Mouse (Mus musculus): ENCODE results near the gene Mpi. TPM values are rescaled to one million over a fixed set of nuclear protein-coding genes. Genes with fewer than 3 reads are reported as not detected.

Gene Mpi
- 10 to 100 TPM; 64.0 to 74.0 (median 66.0) TPM for total RNA-seq (2022)

DNA sequence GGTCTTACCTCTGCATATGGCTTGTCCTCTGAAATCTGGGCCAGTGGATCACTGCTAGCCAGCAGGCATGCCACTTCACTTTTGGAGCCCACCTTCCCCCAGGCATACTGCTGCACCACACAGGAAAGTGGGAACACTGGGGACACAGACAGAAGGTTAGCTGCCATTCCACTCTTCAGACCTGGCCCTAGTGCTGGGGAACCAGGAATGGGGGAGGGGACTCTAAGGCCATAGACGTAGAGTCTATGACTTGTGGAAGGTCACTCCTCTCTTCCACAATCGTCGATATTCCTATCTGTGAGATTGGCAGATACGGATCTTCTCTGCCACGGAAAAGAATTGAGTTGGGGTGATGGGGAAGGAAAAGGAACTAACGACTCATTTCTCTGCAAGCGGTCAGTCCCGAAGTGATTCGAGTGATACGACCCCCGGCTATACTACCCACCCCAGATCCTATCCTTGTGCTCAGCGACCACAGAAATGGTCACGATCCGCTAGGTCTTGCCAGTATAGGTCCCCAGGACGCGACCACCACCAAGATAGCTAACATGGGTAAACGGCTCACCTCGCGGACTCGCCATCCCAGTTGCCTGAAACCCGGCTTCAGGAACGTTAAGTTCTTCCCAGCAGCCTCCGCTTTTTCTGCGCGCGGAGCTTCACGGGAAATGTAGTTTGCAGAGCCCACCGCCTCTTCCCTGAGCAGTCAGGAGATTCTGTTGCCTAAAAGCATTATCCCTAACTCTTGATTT is at the start of gene Mpi:
Gene Mpi, minus strand, starts transcription at position 625 of the 749 bp plus-strand sequence.
- peak in 1 of 2 experiments; percentile 69 for DNase-seq (ENCODE audit: low spot score in 2 of 2)

DNA sequence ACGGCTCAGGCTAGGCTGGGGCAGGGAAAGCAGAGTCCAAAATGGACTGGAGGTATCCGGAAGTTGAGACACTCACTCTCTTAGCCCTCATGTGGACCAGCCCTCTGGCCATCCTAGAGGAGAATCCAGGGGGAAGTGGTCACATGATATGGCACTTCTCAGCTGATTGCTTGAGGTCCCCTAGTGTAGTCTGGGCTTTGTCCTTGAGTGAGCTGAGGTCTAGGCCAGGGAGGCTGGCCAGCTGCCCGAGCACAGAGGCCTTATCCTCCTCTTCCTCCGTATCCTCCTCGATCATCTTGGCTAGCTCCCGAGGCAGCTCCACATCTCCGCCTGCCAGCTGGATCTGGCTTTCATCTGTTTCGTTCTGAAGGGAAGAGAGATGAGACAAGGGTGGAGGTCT is 49.5 kb upstream of the Mpi start:
- DNase-seq (ENCODE audit: low spot score in 2 of 2), result no peak

DNA sequence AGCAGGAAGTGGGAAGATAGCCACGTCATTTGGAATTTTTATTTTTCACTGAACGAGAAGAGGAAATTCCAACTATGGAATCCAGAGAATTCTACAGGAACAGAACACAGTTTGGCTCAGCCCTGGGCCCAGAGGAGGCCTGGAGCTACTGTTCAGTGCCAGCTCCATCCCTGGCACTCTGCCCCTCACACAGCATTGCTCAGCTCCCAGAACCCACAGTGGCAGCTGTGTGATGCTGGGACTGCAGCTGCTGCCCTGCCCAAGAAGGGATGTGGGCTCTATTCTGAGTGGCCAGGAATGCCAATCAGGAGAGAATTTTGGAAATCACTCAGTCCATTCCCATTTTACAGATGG is 48.8 kb upstream of the Mpi start:
- peak in 1 of 2 experiments; percentile 75 for DNase-seq (ENCODE audit: low spot score in 2 of 2)

DNA sequence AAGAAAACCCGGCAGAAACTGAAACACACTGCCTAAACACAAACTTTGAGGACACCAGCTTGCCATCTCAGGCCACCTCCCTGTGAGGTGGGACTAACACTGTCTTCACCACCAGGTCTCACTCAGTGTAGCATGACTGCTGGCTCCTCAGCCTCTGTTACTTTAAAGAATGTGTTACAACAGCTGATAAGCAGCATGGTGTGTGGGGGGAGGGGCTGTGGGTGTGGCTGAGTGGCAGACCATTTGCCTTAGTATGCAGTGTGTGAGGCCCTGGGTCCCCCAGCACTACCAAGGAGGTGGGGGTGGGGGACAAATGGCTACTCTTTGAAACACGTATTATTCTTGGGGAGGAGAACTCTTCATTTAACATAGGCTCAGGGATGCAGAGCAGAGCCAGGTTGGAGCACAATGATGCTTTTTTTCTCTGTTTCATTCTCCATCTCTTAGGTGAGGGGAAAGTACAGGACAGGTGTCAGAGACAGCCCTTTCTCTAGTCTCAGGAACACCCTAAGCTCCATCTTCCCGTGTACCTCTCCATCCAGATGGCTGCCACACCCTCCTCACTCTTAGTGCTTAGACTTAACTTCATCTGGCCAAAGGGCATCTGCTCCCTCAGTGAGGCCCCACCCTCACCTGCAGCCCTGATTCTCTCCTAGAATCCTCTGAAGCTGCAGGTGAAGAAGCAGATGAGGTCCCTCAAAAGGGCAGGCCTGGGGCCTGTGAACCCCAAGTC is 48.2 kb upstream of the Mpi start:
- DNase-seq (ENCODE audit: low spot score in 2 of 2), result no peak

DNA sequence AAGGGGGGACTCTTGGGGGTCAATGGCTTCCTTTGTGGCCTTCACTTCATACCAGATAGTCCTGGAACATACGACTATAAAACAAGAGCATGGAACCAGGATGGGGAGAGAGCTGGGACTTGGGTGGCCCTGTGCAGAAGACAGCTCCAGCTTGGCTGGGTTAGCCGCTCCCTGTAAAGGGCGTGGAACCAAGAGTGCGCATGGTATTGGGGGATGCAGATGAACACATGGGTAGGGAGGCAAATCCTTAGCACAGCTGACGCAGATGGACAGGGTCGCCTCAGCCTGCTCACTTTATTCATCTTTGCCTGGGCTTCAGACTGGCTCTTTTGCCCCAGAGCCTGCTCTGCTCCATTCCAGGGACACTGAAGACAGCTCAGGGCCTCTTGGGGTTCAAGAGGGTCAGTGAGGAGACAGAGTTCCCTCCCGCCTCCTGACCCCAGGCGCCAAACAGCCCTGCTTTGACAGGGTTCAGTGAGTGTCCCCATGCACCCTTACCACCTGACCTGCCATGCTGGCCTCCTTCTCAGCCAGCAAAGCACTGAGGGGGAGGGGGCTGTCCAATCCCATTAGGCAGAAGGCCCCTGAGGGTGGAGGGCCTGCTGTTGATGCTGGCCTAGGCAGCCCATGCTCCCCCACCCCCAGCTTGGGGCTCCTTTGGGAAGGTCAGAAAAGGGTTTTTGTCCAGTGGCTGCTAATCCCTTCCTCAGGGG is 46.4 kb upstream of the Mpi start:
- no peak for DNase-seq (ENCODE audit: low spot score in 2 of 2)

DNA sequence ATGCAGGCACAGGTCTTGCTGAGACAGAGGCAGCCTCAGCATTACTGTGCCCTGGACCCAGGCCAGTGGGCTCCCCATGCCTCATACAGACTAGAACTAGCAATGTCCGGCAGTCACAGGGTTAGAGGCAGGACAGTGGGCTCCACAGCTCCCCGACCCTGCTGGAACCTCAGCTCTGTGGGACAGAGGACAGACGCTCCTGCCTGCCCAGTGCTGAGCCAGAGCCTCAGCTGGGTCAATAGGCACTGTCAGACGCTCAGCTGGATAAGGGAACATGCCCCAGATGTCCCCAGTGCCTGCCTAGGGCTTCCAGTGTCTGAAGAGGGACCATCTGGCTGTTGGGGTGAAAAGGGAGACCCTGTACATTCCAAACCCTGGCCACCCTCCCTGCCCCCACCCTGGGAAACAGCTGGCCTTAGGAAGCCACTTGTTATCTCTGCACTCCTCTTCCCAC is 45.4 kb upstream of the Mpi start:
- DNase-seq (ENCODE audit: low spot score in 2 of 2), result no peak

DNA sequence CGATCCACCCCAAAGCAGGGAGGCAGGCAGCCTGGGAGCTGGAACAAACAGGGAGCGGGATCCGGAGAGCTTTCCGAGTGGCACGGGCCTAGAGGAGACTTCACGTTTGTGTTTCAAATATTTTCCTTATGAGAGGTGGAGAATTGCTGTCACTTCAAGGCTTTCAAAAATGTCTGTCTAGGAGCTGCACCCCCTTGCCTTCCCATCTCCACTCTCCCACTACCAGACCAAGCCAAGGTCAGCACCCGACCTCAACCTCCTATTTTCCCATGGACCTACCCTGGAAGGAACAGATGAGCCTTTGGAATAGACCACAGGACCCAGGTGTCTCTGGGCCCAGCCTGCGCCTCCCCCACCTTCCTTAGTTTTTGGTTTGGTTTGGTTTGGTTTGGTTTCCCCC is 44.7 kb upstream of the Mpi start:
- no peak for DNase-seq (ENCODE audit: low spot score in 2 of 2)

DNA sequence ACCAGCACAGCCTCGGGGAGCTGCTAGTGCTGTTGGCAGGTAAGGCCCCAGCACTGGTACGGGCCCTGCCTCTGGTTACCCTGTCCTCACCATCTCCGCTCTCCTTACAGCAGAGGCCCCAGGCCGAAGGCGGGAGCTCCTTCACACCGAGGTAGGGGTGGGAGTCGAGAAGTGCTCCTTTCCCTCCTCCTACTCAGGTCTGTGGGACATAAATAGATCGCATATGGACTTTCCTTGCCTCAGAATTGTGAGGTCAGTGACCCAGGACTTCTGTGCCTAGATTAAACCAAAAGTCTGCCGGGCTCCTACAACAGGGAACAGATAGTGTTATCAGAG is 41.6 kb upstream of the Mpi start:
- no peak for DNase-seq (ENCODE audit: low spot score in 2 of 2)

DNA sequence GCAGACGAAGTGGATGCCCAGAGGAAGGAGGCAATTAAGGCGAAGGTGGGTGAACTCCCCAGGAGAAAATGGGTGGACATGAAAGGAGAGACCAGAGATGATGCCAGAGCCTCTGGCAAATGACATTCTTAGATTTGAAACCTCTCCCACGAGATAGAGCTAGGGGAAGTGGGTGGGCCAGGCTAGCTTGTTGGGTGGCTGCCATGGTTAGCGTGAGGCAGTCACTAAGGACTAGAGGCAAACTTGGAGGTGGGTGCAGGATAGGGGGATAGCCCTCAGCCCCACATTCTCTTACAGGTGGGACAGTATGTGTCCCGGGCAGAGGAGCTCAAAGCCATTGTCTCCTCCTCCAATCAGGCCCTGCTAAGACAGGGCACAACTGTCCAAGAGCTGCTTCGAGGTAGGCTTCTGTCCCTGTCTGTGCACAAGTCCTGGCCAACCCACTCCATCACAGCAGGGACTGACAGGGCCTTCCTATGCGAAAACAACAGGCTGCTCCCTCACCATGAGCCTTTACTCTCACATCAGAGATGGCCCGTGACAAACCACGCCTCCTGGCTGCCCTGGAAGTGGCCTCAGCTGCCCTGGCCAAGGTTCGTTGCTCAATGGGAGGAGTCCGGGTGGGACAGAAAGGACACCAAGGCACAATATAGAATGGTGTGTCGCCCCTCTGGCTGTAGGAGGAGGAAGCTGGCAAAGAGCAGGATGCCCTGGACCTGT is 41.1 kb upstream of the Mpi start:
- no peak for DNase-seq (ENCODE audit: low spot score in 2 of 2)

DNA sequence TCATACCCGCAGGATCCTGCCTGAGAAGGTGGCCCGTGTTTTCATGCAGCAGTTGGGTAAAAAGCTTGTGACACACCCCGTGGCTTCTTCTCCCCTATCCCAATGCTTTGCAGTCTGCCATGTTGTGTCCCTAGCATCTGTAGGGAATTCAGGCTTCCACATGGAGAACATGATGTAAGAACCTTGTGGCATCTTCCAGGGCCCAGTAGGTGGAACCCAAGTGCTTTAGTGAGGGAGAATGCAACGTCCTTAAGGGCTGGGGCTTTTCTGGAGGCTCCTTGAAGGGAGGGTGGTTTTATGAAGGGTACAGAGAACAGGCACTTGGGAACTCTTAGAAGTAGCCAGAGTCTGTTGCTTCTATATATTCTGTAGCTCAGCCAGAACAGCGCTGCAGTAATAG is 38.2 kb upstream of the Mpi start:
- no peak for DNase-seq (ENCODE audit: low spot score in 2 of 2)

DNA sequence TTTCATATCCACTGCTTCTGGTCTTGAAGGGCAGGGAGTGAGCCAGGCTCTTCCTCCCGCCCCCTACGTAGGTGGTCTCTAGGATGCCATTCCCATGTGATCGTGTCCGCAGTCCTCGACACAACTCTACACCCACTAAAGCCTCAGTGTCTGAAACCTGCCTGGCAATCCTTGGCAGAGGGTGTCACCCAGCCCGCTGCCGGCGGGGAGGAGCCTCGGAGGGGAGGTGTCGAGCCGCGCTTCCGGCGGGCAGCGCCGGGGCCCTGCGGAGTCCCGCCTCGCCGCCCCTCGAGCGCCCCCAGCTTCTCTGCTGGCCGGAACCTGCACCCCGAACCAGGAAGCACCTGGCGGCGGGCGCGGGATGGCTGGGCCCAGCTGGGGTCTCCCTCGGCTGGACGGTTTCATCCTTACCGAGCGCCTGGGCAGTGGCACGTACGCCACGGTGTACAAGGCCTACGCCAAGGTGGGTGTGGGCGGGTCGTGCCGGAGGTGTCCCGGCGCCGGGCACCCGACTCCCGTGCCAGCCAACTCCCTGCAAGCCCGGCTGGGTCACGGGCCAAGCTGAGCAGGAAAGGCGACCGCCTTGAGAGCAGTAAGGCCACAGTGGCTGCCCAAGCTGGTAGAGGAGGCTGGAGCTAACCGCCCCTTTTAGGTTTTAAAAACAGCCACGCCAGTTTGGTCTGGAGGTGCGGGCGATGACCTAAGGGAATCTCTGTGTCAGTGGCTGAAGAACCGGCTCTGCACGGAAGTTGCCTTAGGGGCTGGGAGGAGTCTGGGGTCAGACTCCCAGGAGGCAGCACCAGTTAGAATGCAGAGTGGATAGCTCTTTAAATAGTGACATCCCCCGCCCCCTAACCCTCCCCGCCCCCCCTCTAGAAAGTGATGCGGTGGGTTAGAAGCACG is 36.9 kb upstream of the Mpi start, which contains the start of gene Ulk3:
Gene Ulk3, plus strand, starts transcription at position 229 of the 903 bp plus-strand sequence.
- peak; percentile 63 to 73 for DNase-seq (ENCODE audit: low spot score in 2 of 2)

DNA sequence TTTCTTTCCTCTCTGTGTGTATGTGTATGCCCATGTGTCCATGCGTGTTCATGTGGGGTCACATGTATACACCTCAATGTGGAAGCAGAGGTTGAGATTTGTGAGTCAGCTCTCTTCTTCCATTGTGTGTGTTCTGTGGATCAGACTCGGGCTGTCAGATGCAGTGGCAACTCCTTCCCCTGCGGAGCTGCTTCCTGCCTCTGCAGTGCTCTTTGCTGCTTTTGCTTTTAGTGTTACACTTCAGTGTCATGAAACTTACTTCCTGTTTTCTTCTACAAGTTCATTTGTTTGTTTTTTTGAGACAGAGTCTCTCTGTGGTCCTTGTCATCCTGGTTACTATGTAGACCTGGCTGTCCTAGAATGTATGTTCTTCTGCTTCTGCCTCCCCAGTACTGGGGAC is 32.4 kb upstream of the Mpi start:
- DNase-seq (ENCODE audit: low spot score in 2 of 2), result no peak

DNA sequence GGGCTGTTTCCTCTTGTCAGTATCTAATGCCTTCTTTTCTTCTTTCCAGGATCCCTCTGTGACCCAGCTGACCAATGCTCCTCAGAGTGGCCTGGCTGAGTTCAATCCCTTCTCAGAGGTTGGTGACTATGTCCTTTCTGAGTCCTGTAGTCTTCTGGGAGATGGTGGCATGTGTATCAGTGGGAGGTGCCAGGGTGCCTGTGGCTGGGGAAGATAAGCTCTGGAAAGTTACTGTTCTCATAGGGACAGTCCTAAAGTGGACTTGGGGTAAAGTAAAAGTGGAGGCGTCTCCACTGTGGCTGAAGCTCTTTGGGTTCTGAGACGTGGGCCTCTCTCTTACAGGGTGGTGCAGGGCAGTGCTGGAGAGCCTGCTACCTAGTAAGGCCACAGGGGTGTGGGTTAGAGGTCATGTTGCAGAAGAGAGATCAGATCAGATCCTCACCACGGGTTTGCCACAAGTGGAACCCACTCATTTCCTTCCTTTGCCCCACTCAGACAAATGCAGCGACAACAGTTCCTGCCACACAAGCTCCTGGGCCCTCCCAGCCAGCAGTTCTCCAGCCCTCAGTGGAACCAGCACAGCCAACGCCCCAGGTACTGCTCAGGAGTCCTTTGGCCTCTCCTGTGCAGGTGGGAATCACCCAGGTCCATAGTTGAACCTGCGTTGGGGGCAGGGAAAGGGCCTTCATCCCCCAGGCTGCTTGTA is 24.7 kb upstream of the Mpi start:
- no peak for DNase-seq (ENCODE audit: low spot score in 2 of 2)

DNA sequence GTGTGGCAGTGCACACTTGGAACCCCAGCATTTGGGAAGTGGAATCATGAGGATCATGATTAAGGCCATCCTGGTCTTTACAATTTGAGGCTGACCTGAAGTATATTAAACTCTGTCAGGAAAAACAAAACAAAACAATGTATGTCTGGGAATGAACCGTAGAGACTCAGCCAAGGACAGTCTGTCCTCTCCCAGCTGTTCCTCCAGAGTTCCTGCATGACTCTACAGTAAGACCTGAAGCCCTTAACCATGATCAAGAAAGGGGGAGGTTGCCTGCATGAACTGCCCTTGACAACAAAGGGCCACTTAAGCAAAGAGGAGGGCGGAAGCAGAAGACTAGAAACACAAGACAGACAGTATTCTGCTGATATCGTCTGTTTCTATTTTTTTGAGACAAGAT is 23.0 kb upstream of the Mpi start:
- DNase-seq (ENCODE audit: low spot score in 2 of 2), result no peak

DNA sequence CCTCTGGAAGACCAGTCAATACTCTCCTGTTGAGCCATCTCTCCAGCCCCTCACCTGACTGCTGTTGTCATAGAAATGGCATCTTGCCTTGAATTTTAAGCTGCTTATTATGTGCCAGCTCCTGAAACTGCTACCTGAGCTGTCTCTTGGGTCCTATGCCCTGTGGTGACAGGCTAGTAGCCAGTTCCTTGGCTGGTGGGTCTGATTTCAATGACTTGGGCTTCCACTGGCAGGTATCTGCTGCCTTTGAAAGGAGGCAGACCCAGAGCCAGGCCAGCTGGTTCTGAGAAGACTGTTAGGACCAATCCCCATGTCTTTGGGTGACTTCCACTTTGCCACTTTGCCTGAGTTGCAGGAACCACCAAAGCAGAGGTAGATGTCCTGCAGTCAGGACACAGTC is 21.8 kb upstream of the Mpi start:
- no peak for DNase-seq (ENCODE audit: low spot score in 2 of 2)

DNA sequence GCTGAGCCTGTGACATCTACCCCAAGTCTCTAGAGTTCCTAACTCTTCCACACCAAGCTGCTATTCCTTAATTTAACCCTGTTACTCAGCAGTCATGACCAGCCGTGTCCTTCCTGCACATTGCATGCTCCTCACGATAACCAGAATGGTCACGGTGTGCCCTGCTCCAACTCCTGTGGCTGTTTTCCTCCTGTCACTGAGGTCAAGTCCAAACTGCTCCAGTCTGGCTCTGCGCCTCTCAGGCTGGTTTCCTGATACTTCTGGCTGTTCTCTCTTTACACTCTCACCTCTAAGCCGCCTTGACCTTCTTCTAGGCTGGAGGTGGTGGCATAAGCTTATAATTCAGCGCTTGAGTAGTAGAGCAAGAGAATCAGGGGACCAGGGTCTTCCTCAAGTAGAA is 15.9 kb upstream of the Mpi start:
- DNase-seq (ENCODE audit: low spot score in 2 of 2), result no peak

DNA sequence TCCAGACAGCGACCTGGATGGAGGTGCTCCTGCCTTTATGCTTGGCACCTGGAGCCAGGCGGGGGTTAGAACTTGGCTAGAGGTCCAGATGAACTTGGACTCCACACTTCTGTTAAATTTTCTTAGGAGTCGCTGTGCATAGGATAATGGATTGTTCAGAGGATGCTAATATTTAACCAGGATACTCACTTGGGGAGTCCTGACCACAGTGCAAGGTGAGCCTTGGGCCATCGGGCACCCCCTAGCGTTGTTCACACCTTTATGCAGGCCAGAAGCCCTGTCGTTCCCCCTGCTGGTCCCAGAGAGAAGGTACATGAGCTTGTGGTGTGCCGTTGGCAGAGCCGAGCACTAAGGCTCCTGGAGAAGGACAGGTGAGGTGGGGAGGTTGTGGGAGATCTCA is 14.3 kb upstream of the Mpi start:
- DNase-seq (ENCODE audit: low spot score in 2 of 2), result no peak

DNA sequence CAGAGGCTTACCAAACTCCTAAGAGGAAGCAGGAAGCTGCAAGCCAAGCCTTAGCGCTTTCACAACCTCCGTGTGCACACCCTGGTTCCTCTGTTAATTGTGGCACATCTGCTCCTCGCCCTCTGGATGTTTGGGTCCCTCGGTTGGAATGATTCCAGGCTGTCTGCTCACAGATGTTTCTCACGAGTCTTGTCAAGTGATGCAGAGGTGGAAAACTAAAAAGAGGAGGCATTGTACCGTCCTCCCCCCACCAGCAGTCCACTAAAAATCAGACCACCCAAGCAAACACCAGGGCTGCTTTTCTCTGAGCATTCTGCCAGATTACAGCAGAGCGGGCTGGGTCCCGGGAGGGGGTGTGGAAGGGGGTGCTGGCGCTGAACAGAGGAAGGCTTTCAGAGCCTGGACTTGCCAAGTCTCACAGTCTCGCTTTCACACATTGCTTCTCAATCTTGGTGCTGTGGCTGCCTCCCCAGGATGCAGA is 13.2 kb upstream of the Mpi start:
- peak in 1 of 2 experiments; percentile 70 for DNase-seq (ENCODE audit: low spot score in 2 of 2)

DNA sequence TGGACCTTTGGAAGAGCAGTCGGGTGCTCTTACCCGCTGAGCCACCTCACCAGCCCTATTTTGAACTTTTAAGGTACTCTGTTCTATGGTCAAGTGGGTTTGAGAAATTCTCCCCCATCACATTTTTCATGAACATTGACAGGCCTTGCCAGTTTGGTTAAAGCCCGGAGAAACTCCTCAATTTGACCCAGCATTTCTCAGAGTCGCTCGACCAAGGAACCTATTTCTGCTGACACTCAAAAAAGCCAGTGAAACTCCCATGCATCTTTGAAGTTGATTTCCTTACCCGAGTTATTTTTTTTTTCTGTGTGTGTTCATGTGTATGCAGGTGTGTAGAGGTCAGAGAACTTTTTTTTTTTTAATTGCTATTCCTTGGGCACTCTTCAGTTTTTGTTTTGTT is 12.0 kb upstream of the Mpi start:
- DNase-seq (ENCODE audit: low spot score in 2 of 2), result no peak

DNA sequence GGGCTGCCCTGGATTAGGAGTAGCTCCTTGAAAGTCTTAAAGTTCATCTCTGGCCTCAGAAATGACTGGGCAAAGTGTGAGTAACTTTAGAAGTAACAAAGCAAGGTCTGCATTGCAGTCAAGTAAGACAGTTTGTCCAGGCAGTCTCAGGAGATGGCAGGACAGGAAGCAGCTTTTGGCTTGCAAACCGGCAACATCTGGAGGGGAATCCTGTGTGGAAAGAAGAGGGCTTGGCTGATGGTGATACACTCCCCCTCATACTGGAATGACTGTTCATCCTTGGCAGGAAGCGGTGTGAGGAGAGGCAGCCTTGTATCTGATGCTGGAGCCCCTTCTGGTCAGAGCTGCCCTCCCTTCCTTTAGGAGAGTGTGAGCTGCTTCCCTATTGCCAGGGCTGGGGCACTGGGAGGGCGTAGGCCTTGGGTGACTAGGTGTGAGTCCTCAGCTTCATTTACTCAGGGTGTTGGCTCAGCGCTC is 10.4 kb upstream of the Mpi start:
- no peak for DNase-seq (ENCODE audit: low spot score in 2 of 2)

Measured in left cerebral cortex, adult 8-10 months (tissue).